Mouse (Mus musculus): ENCODE results near the gene Gm20388. TPM values are rescaled to one million over a fixed set of nuclear protein-coding genes. Genes with fewer than 3 reads are reported as not detected.

The Gm20388 gene
- polyA plus RNA-seq, 1 experiment = 18.7 TPM

DNA sequence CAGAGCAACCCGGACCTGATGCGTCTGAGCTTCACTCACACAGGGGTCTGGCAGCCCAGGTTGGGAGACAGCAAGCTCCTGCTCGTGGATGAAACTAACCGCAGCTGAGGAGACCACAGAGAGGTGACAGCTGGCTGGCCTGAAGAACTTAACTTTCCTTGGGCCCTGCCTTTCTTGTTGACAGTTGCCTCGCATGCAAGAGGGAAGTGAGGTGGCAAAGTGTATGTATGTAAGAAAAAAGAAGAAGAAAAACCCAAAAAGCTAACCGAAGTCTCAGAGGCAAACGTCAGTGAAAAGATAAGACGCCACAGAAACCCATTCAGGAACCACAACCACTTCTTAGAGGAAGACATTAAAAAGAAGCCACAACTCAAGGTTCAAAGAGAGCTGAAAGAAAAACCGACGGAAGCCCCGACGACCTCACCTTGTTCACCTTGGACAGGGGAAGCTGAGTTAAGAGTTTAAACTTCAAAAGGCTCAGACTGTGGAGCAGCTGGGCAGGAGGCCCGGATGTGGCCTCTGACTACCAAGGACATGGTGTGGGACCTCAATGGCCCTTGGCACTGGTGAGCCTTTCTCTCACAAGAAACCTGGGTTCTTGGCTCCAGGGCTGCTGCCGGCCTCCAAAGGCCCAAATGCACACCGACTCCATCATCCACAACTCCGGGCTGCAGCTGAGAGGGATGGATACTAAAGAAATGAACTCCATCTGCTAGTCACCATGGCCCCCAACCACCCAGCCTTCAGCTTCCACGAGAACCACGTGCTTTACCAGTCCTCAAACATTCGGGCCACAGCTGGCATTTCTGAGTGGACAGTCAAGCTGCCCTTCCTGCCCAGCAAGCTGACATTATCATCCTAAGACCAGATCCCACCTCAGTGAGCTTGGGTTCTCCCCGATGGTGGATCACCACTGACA lies 1740.0 kb downstream of the Gm20388 start:
- 15% methylated on average over 20 of the region's 20 CpGs for WGBS
- no peaks in the 10 kb centered on the region for H3K27me3 ChIP-seq (ENCODE audit: control insufficient read depth, insufficient read depth, low read length)
- H3K27ac ChIP-seq (ENCODE audit: insufficient read depth, low read length) = 0 out of 2 replicates have a peak overlapping the region, but pooled peaks have one; percentile 16
- TF ChIP-seq CTCF (IDR thresholded peaks at IDR 0.05; ENCODE audit: borderline replicate concordance, insufficient read depth, low read depth, low read length) (no peak), POLR2A (IDR thresholded peaks at IDR 0.05; ENCODE audit: borderline replicate concordance, insufficient read depth, low read length) (no peak)
- peak in 1 of 2 experiments; percentile 51 for DNase-seq
- H3K4me1 ChIP-seq (ENCODE audit: control insufficient read depth, insufficient read depth, low read length) = peaks cover 40% of the 10 kb centered on the region
- peak overlapping the region; percentile 68 for H3K4me3 ChIP-seq (replicated peaks; ENCODE audit: insufficient read depth, low read depth, low read length)

DNA sequence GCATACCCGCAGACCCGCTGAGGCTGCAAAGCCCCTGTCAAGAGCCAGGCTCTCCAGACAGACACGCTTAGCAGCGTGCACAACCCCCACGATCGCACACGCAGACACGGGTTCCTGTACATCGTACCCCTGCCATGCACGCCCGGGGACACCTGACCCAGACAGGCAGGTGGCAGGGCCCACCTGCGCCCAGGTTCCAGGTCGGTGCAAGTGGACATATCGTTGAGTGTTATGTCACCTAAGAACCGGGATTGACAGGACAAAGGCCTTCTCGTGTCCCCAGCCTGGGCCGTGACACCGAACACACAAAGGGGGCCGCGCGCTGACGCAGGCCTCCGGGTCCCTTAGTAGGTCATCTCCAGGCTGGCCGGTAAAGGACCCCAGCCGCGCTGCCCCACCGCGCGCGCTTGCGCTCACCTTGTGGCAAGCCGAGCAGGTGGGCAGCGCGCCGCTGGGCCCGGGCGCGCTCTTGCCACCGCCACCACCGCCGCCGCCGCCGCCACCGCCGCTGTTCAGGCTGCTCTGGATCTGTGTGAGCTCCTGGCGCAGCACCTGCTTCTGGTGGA lies 1740.8 kb downstream of the Gm20388 start:
- WGBS = 2% methylated on average over 47 of the region's 47 CpGs
- Histone ChIP-seq H3K27me3 (ENCODE audit: control insufficient read depth, insufficient read depth, low read length) (no peaks in the 10 kb centered on the region), H3K27ac (ENCODE audit: insufficient read depth, low read length) (peak overlapping the region; percentile 87), H3K4me3 (replicated peaks; ENCODE audit: insufficient read depth, low read depth, low read length) (peak overlapping the region; percentile 68), H3K4me1 (ENCODE audit: control insufficient read depth, insufficient read depth, low read length) (peaks cover 37% of the 10 kb centered on the region)
- no peak for TF ChIP-seq CTCF (IDR thresholded peaks at IDR 0.05; ENCODE audit: borderline replicate concordance, insufficient read depth, low read depth, low read length)
- TF ChIP-seq POLR2A (IDR thresholded peaks at IDR 0.05; ENCODE audit: borderline replicate concordance, insufficient read depth, low read length) = no peak
- no peak for DNase-seq

DNA sequence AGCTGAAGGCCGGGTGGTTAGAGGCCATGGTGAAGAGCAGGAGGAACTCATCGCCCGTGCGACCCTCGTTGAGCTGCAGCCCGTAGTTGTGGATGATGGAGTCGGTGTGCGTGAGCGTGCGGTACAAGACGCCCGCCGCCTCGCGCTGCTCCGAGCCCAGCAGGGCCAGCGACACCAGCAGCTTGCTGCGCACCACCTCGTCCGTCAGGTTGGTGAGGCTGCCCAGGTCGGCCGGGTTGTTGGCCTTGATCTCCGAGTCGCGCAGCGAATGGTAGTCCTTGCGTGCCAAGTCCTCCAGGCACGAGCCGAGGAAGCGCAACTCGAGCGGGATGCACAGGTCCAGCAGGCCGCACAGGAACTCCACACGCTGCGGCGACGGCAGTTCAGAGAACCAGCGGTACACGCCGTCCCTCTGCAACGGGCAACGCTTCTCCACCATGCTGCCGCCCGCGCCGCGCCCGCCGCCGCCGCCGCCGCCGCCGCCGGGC lies 1741.3 kb downstream of the Gm20388 start:
- Histone ChIP-seq H3K4me1 (ENCODE audit: control insufficient read depth, insufficient read depth, low read length) (peaks cover 36% of the 10 kb centered on the region), H3K27ac (ENCODE audit: insufficient read depth, low read length) (peak overlapping the region; percentile 87), H3K4me3 (replicated peaks; ENCODE audit: insufficient read depth, low read depth, low read length) (peak overlapping the region; percentile 68), H3K27me3 (ENCODE audit: control insufficient read depth, insufficient read depth, low read length) (no peaks in the 10 kb centered on the region)
- under 1% methylated on average over 45 of the region's 56 CpGs for WGBS
- TF ChIP-seq CTCF (IDR thresholded peaks at IDR 0.05; ENCODE audit: borderline replicate concordance, insufficient read depth, low read depth, low read length) (no peak), POLR2A (IDR thresholded peaks at IDR 0.05; ENCODE audit: borderline replicate concordance, insufficient read depth, low read length) (0 out of 2 replicates have a peak, but pooled peaks have one; percentile 12)
- DNase-seq = peak; percentile 81 to 82

DNA sequence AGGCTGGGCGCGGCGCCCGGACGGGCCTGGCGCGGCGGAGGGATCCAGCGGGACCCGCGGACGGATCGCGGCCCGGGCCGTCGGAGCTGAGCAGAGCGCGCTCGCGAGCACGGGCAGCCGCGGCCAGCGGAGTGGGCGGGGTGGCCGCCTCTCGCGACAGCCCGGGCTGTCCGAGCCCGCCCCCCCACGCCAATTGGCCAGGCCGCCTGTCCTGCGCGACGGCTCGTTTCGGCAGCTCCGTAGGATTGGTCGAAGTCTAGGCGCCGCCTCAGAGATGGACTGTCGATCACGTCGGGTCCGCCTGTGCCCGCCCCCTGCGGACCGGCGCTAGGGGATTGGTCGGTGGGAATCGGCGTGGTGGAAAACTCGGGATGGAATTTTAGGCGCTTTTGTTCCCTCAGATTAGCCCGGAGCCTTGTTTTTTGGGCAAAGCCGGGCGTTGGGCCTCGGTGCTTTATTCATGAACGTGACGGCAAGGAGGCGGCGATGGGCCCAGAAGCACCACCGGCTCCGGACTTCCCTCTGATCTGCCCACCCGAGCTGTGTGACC lies 1742.2 kb downstream of the Gm20388 start, which contains the start of gene Zcchc14:
TSS of gene Zcchc14 (minus strand) at position 128 of the 550 bp plus-strand sequence.
- under 1% methylated on average over 67 of the region's 67 CpGs for WGBS
- H3K4me1 ChIP-seq (ENCODE audit: control insufficient read depth, insufficient read depth, low read length) = peaks cover 28% of the 10 kb centered on the region

DNA sequence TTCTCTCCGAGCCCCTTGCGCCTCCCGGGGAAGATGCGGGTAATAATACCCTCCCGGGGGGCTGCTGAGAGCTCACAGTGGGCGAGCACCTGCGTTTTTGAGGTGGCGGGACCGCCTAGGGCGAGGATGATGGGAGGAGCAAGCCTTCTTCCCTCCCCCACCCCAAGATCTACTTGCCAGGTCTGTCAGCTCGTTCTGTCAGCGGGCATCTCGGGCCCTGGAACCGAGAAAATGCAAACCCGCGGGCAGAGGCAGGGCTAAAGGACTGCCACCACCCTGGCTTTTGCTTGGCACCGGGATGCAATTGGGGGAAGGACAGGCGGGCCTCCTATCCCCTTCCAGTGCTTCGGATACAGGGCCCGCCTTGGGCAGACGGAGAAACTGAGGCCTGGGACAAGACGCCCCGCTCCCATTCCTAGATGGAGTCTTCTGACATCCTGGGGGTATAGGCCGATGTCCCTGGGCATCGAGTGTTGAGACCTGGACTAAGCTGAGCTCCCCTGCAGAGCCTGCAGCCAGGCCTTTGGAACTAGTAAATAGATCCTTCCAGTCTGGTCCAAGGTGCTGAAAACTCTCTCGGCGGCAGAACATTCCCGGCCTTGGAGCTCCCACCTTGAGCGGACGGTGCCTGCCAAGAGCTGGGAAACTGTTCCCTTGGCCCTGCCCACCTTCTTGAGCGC lies 1742.8 kb downstream of the Gm20388 start:
- TF ChIP-seq CTCF (IDR thresholded peaks at IDR 0.05; ENCODE audit: borderline replicate concordance, insufficient read depth, low read depth, low read length) (no peak), POLR2A (IDR thresholded peaks at IDR 0.05; ENCODE audit: borderline replicate concordance, insufficient read depth, low read length) (no peak; the same call in 1 of the 2 replicates)
- Histone ChIP-seq H3K4me3 (replicated peaks; ENCODE audit: insufficient read depth, low read depth, low read length) (peak overlapping the region; percentile 71), H3K27me3 (ENCODE audit: control insufficient read depth, insufficient read depth, low read length) (no peaks in the 10 kb centered on the region), H3K27ac (ENCODE audit: insufficient read depth, low read length) (peak overlapping the region; percentile 97), H3K4me1 (ENCODE audit: control insufficient read depth, insufficient read depth, low read length) (peaks cover 24% of the 10 kb centered on the region)
- DNase-seq = peak in 1 of 2 experiments; percentile 80
- under 1% methylated on average over 31 of the region's 31 CpGs for WGBS

More for the DNA sequence above, 1742.2 kb downstream of the Gm20388 start, which contains the start of gene Zcchc14:
- Histone ChIP-seq H3K27me3 (ENCODE audit: control insufficient read depth, insufficient read depth, low read length) (no peaks in the 10 kb centered on the region), H3K27ac (ENCODE audit: insufficient read depth, low read length) (peak within 1 kb of the TSS; percentile 97), H3K4me3 (replicated peaks; ENCODE audit: insufficient read depth, low read depth, low read length) (peak within 1 kb of the TSS; percentile 71)
- DNase-seq = peak; percentile 98 to 100
- TF ChIP-seq POLR2A (IDR thresholded peaks at IDR 0.05; ENCODE audit: borderline replicate concordance, insufficient read depth, low read length) (no peak; the same call in none of the 2 replicates), CTCF (IDR thresholded peaks at IDR 0.05; ENCODE audit: borderline replicate concordance, insufficient read depth, low read depth, low read length) (no peak)

DNA sequence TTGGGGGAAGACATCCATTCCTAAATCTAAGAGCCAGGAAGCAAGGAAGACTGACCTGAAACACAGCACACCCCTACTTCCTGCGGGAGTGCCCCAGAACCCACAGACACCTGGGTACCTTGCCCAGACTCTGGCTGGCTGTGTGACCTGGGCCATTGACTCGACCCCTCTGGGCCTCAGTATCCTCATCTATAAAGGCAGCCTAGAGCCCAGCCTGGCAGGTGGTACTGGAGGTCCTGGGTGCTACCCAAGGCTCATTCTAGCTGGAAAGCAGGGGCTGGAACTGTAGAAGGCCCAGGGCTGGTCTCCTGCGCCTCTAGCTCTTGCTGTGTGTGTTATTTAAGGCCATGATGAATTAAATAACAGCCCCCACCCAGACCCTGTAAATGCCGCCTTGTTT lies 1743.5 kb downstream of the Gm20388 start:
- Histone ChIP-seq H3K4me3 (replicated peaks; ENCODE audit: insufficient read depth, low read depth, low read length) (peak overlapping the region; percentile 71), H3K27ac (ENCODE audit: insufficient read depth, low read length) (peak overlapping the region; percentile 97), H3K4me1 (ENCODE audit: control insufficient read depth, insufficient read depth, low read length) (peaks cover 21% of the 10 kb centered on the region), H3K27me3 (ENCODE audit: control insufficient read depth, insufficient read depth, low read length) (no peaks in the 10 kb centered on the region)
- TF ChIP-seq POLR2A (IDR thresholded peaks at IDR 0.05; ENCODE audit: borderline replicate concordance, insufficient read depth, low read length) (no peak), CTCF (IDR thresholded peaks at IDR 0.05; ENCODE audit: borderline replicate concordance, insufficient read depth, low read depth, low read length) (no peak)
- WGBS = 53% methylated on average over 4 of the region's 4 CpGs
- DNase-seq = peak in 1 of 2 experiments; percentile 46

DNA sequence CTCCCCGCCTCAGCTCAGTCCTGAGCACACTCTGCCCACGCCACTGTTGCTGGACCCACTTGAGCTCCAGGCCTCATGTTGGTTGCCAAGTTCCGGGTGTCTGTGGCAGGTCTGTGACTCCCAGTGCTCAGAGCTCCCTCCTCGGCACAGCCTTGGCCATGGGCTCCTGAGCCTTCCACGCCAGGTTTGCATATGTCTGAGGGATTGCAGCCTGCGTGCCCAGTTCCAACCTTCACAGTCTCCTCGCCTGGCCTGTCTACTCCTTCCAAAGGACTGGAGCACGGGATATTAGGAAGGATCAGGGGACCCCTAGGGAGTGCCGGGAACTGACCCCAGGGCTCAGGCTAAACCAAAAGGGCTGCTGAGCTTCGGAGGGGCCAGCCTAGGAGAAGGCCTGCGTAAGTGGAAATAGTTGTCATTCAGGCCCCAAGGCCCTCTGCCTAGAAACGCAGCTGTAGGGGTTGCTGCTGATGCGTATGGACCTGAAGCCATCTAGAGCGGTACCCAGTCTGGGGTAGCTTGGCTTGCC lies 1744.4 kb downstream of the Gm20388 start:
- TF ChIP-seq POLR2A (IDR thresholded peaks at IDR 0.05; ENCODE audit: borderline replicate concordance, insufficient read depth, low read length) = no peak
- TF ChIP-seq CTCF (IDR thresholded peaks at IDR 0.05; ENCODE audit: borderline replicate concordance, insufficient read depth, low read depth, low read length) = no peak
- no peak overlapping the region for H3K4me3 ChIP-seq (replicated peaks; ENCODE audit: insufficient read depth, low read depth, low read length)
- 50% methylated on average over 14 of the region's 14 CpGs for WGBS
- H3K4me1 ChIP-seq (ENCODE audit: control insufficient read depth, insufficient read depth, low read length) = peaks cover 19% of the 10 kb centered on the region
- peak overlapping the region; percentile 76 for H3K27ac ChIP-seq (ENCODE audit: insufficient read depth, low read length)
- no peak for DNase-seq
- no peaks in the 10 kb centered on the region for H3K27me3 ChIP-seq (ENCODE audit: control insufficient read depth, insufficient read depth, low read length)
